Comparison of ENCODE assay signal across 12 mouse cellular contexts in genomic region chr19:56176059-56176458, GRCm38 (mm10).
DNase-seq lines count a peak whose midpoint lies in the region; ATAC-seq and TF ChIP-seq lines count a peak whose summit lies in the region.
"Had no signal": no experiment of that assay in that cellular context is flagged by ENCODE, and none has a peak within 500 bp of the region (broad histone marks: within the 10 kb centered on the region; RNA-seq: fewer than 3 reads in every experiment).

No protein-coding gene starts in this region.

- WGBS in liver, postnatal 0 days (ENCODE audit: insufficient replicate concordance): 66% methylated on average over 8 of the region's 8 CpGs

- no peak overlapping the region for H3K9ac ChIP-seq in liver, postnatal 0 days (replicated peaks)
- H3K9ac ChIP-seq: embryonic facial prominence, embryonic 12.5 days had no signal

- H3K4me2 ChIP-seq in liver, postnatal 0 days (ENCODE audit: low read depth, low read length): no peak overlapping the region

- TF ChIP-seq CTCF in liver, postnatal 0 days (IDR thresholded peaks at IDR 0.05; ENCODE audit: low read depth): no peak

- DNase-seq in adrenal gland, adult 8-10 months: peak; percentile 20
- DNase-seq in adrenal gland, postnatal 25 days: no peak
- peak; percentile 21 for DNase-seq in liver, postnatal 0 days
- DNase-seq in liver: no peak
- peak; percentile 73 to 81 for DNase-seq in heart, adult 9 months (ENCODE audit: low spot score in 2 of 2)
- peak; percentile 52 for DNase-seq in lung, postnatal 14 days
- no peak for DNase-seq in left cerebral cortex, adult 11 months (ENCODE audit: low spot score)
- DNase-seq in layer of hippocampus, postnatal 10 days (ENCODE audit: low spot score in 2 of 2): no peak
- DNase-seq: B cell, adult 2 months had no signal

- no peaks in the 10 kb centered on the region for H3K4me1 ChIP-seq in liver, postnatal 0 days (ENCODE audit: insufficient read depth)

- no peak overlapping the region for H3K27ac ChIP-seq in liver, postnatal 0 days (ENCODE audit: low read depth)
- H3K27ac ChIP-seq: midbrain, embryonic 10.5 days had no signal

- no peak overlapping the region for H3K4me3 ChIP-seq in liver, postnatal 0 days (ENCODE audit: low read depth, low read length)
- H3K4me3 ChIP-seq: embryonic facial prominence, embryonic 12.5 days; midbrain, embryonic 10.5 days had no signal

- no peak for TF ChIP-seq EP300 in liver, postnatal 0 days (IDR thresholded peaks at IDR 0.05; ENCODE audit: low read depth)

- H3K27me3 ChIP-seq in liver, postnatal 0 days (ENCODE audit: insufficient read depth, low read length): no peaks in the 10 kb centered on the region
- H3K27me3 ChIP-seq: embryonic facial prominence, embryonic 12.5 days had no signal

- ATAC-seq in liver, postnatal 0 days: no peak
- ATAC-seq: intestine, postnatal 0 days had no signal

- no peaks in the 10 kb centered on the region; the same call in 1 of the 2 replicates for H3K9me3 ChIP-seq in liver, postnatal 0 days (ENCODE audit: low read length)
- H3K9me3 ChIP-seq: embryonic facial prominence, embryonic 12.5 days; midbrain, embryonic 10.5 days had no signal

- no peaks in the 10 kb centered on the region for H3K36me3 ChIP-seq in liver, postnatal 0 days (replicated peaks; ENCODE audit: insufficient read depth, low read length)
- H3K36me3 ChIP-seq: embryonic facial prominence, embryonic 12.5 days; midbrain, embryonic 10.5 days had no signal

Comparison
In these comparisons a context has a peak if more than half of its experiments do, and no peak if none do; other contexts are left out.
1. DNase-seq: peak in adrenal gland, adult 8-10 months (single experiment), liver, postnatal 0 days (single experiment), heart, adult 9 months (2 of 2) and lung, postnatal 14 days (single experiment); none in adrenal gland, postnatal 25 days (single experiment), liver (single experiment), left cerebral cortex, adult 11 months (single experiment) and layer of hippocampus, postnatal 10 days (0 of 2).